Mouse (Mus musculus) frontal cortex, adult (tissue): ENCODE results near the gene Hrasls5.

Experiments
- ATAC-seq: cut with Nextera tagmentation; 2 replicates; pipeline ENCODE4 v1.9.2; 2017; ENCODE audit warnings: mild to moderate bottlenecking, moderate library complexity, mixed read lengths; ENCODE audit not compliant: low TSS enrichment

Gene Hrasls5

GRCm38 (mm10) chr19:7606801-7607689 is 5.3 kb upstream of the Hrasls5 start, which contains the start of gene Lgals12:
Lgals12 (minus strand) TSS chr19:7607193.
- peak; percentile 81 for ATAC-seq

DNA sequence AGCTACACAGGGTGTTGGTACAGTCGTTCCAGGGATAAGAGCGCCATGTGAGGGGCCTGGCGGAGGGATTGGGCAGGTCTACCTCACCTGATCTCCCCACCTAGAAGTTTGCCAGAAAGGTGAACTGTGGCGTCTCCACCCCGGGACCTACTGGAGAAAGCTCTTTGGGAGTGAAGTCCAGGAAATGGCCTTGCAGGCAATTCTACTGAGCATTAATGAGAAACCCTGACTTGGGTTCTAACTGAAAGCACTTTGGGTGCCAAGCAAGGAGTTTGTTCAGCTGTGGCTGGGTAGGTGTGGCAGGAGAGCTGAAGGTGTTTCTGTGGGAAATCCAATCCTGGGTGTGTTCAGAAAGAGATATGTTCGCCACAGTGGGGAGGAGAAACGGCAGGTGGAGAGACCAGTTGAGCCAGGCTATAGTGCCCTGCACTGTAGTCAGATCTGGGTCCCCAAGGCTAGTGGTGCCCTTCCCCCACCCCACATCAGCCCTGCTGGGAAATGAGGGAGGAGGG is 4.6 kb upstream of the Hrasls5 start:
- no peak for ATAC-seq

DNA sequence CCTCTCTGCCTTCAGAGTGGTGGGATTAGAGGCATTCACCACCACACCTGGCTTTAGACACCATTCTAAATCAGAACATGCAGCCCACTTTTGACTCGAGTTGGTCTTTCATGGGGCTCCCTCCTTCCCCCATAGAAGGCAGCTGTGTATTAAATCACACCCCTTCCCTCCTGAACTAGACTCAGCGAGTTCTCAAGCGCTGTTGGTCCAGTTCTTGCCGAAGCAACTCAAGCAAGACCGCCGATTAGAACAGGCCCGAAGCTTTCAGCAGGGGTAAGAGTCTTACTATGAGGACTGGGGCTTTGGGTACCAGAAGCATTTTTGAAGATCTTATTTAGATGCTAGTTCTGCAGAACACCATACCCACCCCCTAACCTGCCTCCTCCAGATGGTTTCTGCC is 810 bp downstream of the Hrasls5 start:
- ATAC-seq = no peak

- ATAC-seq = no peak
Observed at GRCm38 (mm10) chr19:7616231-7616930, 4.0 kb downstream of the Hrasls5 start.

GRCm38 (mm10) chr19:7617085-7617484 is 4.7 kb downstream of the Hrasls5 start:
- ATAC-seq = no peak

- ATAC-seq = peak; percentile 76
Observed at GRCm38 (mm10) chr19:7617696-7618095, 5.4 kb downstream of the Hrasls5 start.

DNA sequence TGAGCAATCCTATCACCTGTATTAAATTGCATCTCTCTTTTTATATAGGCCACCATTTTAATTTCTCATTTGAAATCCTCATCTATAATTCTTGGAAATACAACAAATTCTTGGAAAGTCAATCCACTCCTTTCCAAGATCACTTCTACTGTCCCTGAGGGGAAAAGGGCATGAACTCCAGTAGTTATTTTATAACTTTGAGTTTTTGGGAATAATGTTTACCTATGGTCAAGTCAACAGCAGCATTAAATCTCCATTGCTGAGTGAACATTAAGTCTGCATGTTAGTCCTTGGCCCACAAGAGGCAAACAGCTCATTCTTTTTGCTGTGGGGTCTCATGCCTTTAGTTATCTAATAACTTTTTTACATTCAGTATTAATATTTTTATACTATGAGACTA is 20.7 kb downstream of the Hrasls5 start:
- ATAC-seq = no peak

- no peak for ATAC-seq
Observed at GRCm38 (mm10) chr19:7633786-7634185, 21.4 kb downstream of the Hrasls5 start.

GRCm38 (mm10) chr19:7648913-7649666 is 36.7 kb downstream of the Hrasls5 start:
- ATAC-seq = no peak

GRCm38 (mm10) chr19:7672033-7672432 is 59.7 kb downstream of the Hrasls5 start:
- ATAC-seq = no peak

- ATAC-seq = no peak
Observed at GRCm38 (mm10) chr19:7687988-7688387, 75.6 kb downstream of the Hrasls5 start.
